Mouse (Mus musculus): ENCODE data around the gene Fam45a. TPM values are rescaled to one million over a fixed set of nuclear protein-coding genes. Genes with fewer than 3 reads are reported as not detected.

Fam45a gene
- polyA plus RNA-seq, 1 experiment: 67.7 TPM

GRCm38 (mm10) chr19:60789452-60789851 lies 21.9 kb upstream of the Fam45a start:
- TF ChIP-seq POLR2A (IDR thresholded peaks at IDR 0.05; ENCODE audit: control insufficient read depth, low read depth, low read length) (no peak), CTCF (IDR thresholded peaks at IDR 0.05; ENCODE audit: control insufficient read depth, insufficient read depth, insufficient replicate concordance, low read depth, low read length) (no peak)
- Histone ChIP-seq H3K27me3 (ENCODE audit: control insufficient read depth, insufficient read depth, low read length) (no peaks in the 10 kb centered on the region), H3K4me3 (ENCODE audit: control insufficient read depth, low read depth, low read length) (peak overlapping the region; percentile 100), H3K4me1 (ENCODE audit: control insufficient read depth, insufficient read depth, low read length) (no peaks in the 10 kb centered on the region; the same call in 1 of the 2 replicates), H3K36me3 (ENCODE audit: control insufficient read depth, insufficient read depth, low read length) (no peaks in the 10 kb centered on the region), H3K27ac (ENCODE audit: control insufficient read depth, insufficient read depth, low read depth, low read length) (peak overlapping the region; percentile 100; the same call in 1 of the 2 replicates)

DNA sequence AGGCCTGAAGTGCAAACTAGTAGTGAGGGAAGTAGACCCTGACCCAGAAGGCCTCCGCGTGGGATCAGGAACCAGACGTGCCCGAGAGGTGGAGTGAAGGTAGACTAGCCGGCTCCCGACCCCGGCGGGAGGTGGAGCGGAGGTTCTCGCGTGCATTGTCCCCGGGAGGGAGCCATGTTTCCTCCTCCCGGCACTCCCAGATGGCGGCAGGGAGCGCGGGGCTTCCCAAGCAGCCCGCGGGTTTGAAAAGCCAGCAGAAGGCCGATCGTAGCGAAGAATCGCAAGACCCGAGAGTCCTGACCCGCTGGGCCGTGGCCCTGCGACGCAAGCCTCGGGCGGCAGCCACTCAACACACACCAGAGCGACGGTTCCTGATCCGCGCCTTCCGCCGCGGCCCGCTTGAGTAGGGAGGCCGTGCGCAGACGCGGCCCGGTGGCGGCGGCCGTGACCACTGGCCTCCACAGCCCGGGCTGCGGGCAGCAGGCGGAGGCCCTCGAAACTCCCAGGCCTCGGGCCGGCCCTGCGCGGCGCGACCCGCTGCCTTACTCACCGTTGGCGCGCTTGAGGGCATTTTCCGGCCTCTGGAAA lies 21.4 kb upstream of the Fam45a start:
- Histone ChIP-seq H3K36me3 (ENCODE audit: control insufficient read depth, insufficient read depth, low read length) (no peaks in the 10 kb centered on the region), H3K4me1 (ENCODE audit: control insufficient read depth, insufficient read depth, low read length) (no peaks in the 10 kb centered on the region; the same call in 1 of the 2 replicates), H3K4me3 (ENCODE audit: control insufficient read depth, low read depth, low read length) (peak overlapping the region; percentile 100), H3K27me3 (ENCODE audit: control insufficient read depth, insufficient read depth, low read length) (no peaks in the 10 kb centered on the region), H3K27ac (ENCODE audit: control insufficient read depth, insufficient read depth, low read depth, low read length) (peak overlapping the region; percentile 100)
- TF ChIP-seq POLR2A (IDR thresholded peaks at IDR 0.05; ENCODE audit: control insufficient read depth, low read depth, low read length) (no peak), CTCF (IDR thresholded peaks at IDR 0.05; ENCODE audit: control insufficient read depth, insufficient read depth, insufficient replicate concordance, low read depth, low read length) (no peak)

DNA sequence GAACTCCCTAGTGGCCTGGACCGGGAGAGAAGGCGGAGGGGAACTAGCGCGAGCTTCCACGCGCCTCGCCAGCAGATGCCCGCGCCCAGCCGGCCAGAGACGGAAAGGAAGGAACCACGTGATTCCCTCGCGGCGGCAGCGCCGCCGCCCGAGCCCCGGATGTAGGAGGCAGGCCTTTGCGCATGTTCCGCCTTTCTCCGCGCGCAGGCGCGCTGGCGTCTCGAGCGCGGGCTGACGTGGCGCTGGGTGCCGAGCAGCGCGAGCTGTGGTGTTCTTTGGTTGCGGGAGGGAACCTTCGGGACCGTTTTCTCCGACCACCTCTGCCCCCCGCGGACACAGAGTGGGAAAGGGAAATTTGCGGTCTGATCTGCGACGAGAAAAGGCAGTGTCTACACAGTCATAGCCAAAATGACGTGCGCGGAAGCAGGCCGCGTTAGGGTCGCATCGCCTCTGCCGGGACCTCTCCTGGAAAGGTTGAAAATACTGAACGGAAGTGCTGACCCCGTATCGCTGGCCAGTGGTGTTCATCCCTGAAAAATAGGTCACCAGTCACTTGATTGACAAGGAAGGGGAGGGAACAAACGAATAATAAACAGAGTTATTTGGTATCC lies 20.7 kb upstream of the Fam45a start, which contains the start of gene Eif3a:
Eif3a (minus strand) TSS at position 108 of the 611 bp plus-strand sequence.
- Histone ChIP-seq H3K27ac (ENCODE audit: control insufficient read depth, insufficient read depth, low read depth, low read length) (peak within 1 kb of the TSS; percentile 100), H3K4me1 (ENCODE audit: control insufficient read depth, insufficient read depth, low read length) (no peaks in the 10 kb centered on the region; the same call in 1 of the 2 replicates), H3K4me3 (ENCODE audit: control insufficient read depth, low read depth, low read length) (peak within 1 kb of the TSS; percentile 100), H3K27me3 (ENCODE audit: control insufficient read depth, insufficient read depth, low read length) (no peaks in the 10 kb centered on the region), H3K36me3 (ENCODE audit: control insufficient read depth, insufficient read depth, low read length) (no peaks in the 10 kb centered on the region)
- TF ChIP-seq CTCF (IDR thresholded peaks at IDR 0.05; ENCODE audit: control insufficient read depth, insufficient read depth, insufficient replicate concordance, low read depth, low read length): no peak
- TF ChIP-seq POLR2A (IDR thresholded peaks at IDR 0.05; ENCODE audit: control insufficient read depth, low read depth, low read length): peak; percentile 99

GRCm38 (mm10) chr19:60791164-60791563 lies 20.2 kb upstream of the Fam45a start:
- TF ChIP-seq CTCF (IDR thresholded peaks at IDR 0.05; ENCODE audit: control insufficient read depth, insufficient read depth, insufficient replicate concordance, low read depth, low read length) (no peak), POLR2A (IDR thresholded peaks at IDR 0.05; ENCODE audit: control insufficient read depth, low read depth, low read length) (no peak)

GRCm38 (mm10) chr19:60793170-60793707 lies 18.1 kb upstream of the Fam45a start:
- Histone ChIP-seq H3K27me3 (ENCODE audit: control insufficient read depth, insufficient read depth, low read length) (no peaks in the 10 kb centered on the region), H3K27ac (ENCODE audit: control insufficient read depth, insufficient read depth, low read depth, low read length) (no peak overlapping the region), H3K4me3 (ENCODE audit: control insufficient read depth, low read depth, low read length) (no peak overlapping the region), H3K36me3 (ENCODE audit: control insufficient read depth, insufficient read depth, low read length) (no peaks in the 10 kb centered on the region), H3K4me1 (ENCODE audit: control insufficient read depth, insufficient read depth, low read length) (no peaks in the 10 kb centered on the region; the same call in 1 of the 2 replicates)
- no peak for TF ChIP-seq CTCF (IDR thresholded peaks at IDR 0.05; ENCODE audit: control insufficient read depth, insufficient read depth, insufficient replicate concordance, low read depth, low read length)
- no peak for TF ChIP-seq POLR2A (IDR thresholded peaks at IDR 0.05; ENCODE audit: control insufficient read depth, low read depth, low read length)

More at GRCm38 (mm10) chr19:60791164-60791563, 20.2 kb upstream of the Fam45a start:
- no peaks in the 10 kb centered on the region for H3K27me3 ChIP-seq (ENCODE audit: control insufficient read depth, insufficient read depth, low read length)
- peak overlapping the region; percentile 100 for H3K27ac ChIP-seq (ENCODE audit: control insufficient read depth, insufficient read depth, low read depth, low read length)
- H3K4me3 ChIP-seq (ENCODE audit: control insufficient read depth, low read depth, low read length): peak overlapping the region; percentile 100
- no peaks in the 10 kb centered on the region for H3K36me3 ChIP-seq (ENCODE audit: control insufficient read depth, insufficient read depth, low read length)
- no peaks in the 10 kb centered on the region; the same call in 1 of the 2 replicates for H3K4me1 ChIP-seq (ENCODE audit: control insufficient read depth, insufficient read depth, low read length)

GRCm38 (mm10) chr19:60795244-60795643 lies 16.1 kb upstream of the Fam45a start:
- H3K4me1 ChIP-seq (ENCODE audit: control insufficient read depth, insufficient read depth, low read length): no peaks in the 10 kb centered on the region; the same call in 1 of the 2 replicates
- H3K27me3 ChIP-seq (ENCODE audit: control insufficient read depth, insufficient read depth, low read length): no peaks in the 10 kb centered on the region
- no peak overlapping the region for H3K4me3 ChIP-seq (ENCODE audit: control insufficient read depth, low read depth, low read length)
- no peak overlapping the region for H3K27ac ChIP-seq (ENCODE audit: control insufficient read depth, insufficient read depth, low read depth, low read length)
- H3K36me3 ChIP-seq (ENCODE audit: control insufficient read depth, insufficient read depth, low read length): no peaks in the 10 kb centered on the region
- TF ChIP-seq CTCF (IDR thresholded peaks at IDR 0.05; ENCODE audit: control insufficient read depth, insufficient read depth, insufficient replicate concordance, low read depth, low read length): no peak
- no peak for TF ChIP-seq POLR2A (IDR thresholded peaks at IDR 0.05; ENCODE audit: control insufficient read depth, low read depth, low read length)

DNA sequence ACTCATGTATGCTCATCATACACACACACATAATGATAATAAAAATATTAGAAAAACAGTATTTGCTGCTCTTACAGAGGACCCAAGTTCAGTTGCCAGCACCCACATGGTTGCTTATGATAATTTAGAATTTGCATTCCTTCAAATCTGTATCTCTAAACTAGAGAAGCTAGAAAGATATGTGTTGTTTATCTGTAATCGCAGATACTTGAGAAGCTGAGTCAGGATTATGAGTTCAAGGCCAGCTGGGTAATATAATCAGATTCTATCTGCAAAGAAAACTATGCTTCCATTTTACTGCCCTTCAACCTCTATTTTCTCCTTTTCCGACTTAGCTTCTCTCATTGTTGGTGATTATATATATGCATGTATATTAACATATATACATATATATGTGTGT lies 14.0 kb upstream of the Fam45a start:
- TF ChIP-seq POLR2A (IDR thresholded peaks at IDR 0.05; ENCODE audit: control insufficient read depth, low read depth, low read length): no peak
- TF ChIP-seq CTCF (IDR thresholded peaks at IDR 0.05; ENCODE audit: control insufficient read depth, insufficient read depth, insufficient replicate concordance, low read depth, low read length): no peak
- no peaks in the 10 kb centered on the region for H3K27me3 ChIP-seq (ENCODE audit: control insufficient read depth, insufficient read depth, low read length)
- no peaks in the 10 kb centered on the region for H3K4me1 ChIP-seq (ENCODE audit: control insufficient read depth, insufficient read depth, low read length)
- no peak overlapping the region for H3K4me3 ChIP-seq (ENCODE audit: control insufficient read depth, low read depth, low read length)
- H3K27ac ChIP-seq (ENCODE audit: control insufficient read depth, insufficient read depth, low read depth, low read length): no peak overlapping the region
- no peaks in the 10 kb centered on the region for H3K36me3 ChIP-seq (ENCODE audit: control insufficient read depth, insufficient read depth, low read length)
